Mouse (Mus musculus): ENCODE results near the gene 4930505A04Rik. TPM values are rescaled to one million over a fixed set of nuclear protein-coding genes. Genes with fewer than 3 reads are reported as not detected.
"Not testable (repeated sequence)": the region's sequence is repeated elsewhere in the genome, so short reads cannot be mapped to it uniquely, and the experiment has no call there.

4930505A04Rik gene
- polyA plus RNA-seq, 1 experiment from 2014 or later, result not detected

DNA sequence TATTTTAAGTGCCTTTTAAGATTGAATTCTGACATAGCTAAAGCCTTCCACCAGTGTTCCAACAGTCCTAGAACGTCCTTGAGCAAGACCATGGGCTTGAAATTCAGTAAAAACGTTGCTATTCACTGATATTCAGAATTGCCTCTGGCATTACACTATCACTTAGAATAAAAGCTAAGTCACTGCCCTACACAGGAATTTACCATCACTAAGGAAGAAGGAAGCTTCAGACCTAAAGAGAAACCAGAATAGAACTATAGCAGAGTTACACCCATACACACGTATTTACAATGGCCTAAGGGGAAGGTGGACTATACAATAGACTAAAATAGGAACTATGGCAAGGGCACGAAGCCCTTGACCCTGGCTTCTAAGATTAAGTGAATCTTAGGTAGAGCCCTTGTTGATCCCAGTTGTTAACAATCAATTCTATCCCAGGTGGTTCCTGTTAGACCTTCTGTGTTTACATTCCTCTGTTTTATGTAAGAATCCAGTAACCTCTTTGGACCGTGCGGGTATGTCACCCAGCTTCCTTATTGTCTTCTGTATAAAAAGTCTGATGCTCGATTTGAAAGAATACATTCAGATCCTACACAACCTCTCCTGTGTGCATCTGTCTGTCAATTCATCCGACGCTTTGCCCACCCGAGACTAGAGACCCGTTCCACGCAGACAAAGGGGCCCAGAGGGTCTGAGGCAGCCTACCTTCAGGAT is 27.3 kb downstream of the 4930505A04Rik start:
- not testable (repeated sequence) for H3K4me1 ChIP-seq; H3K4me2 ChIP-seq; H3K9ac ChIP-seq; H3K27ac ChIP-seq; H3K4me3 ChIP-seq; H3K27me3 ChIP-seq; H3K9me3 ChIP-seq; H3K36me3 ChIP-seq; ATAC-seq (ENCODE audit: borderline replicate concordance, extremely low read depth, low FRiP score, low TSS enrichment)
- 73% methylated on average over 12 of the region's 12 CpGs for WGBS

DNA sequence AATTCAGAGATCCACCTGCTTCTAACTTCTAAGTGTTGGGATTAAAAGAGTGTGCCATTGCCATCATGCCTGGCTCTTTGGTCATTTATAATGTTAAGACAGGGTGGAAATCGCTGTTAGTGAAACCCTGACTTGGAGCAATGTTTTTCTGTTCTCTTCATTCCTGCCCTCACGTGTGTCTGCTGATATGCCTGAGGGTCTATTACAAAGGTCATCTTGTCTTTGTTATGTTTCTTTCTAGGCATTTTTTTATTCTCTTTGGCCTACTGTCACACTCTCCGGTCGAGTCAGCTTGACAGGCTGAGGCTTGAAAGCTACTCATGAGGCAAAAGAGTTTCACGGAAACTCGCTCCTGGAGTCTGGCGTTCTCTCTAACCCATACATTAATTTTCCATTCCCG is 27.9 kb downstream of the 4930505A04Rik start:
- Histone ChIP-seq H3K4me3 (no peak overlapping the region), H3K9me3 (no peaks in the 10 kb centered on the region), H3K36me3 (no peaks in the 10 kb centered on the region), H3K27me3 (no peaks in the 10 kb centered on the region), H3K4me1 (no peaks in the 10 kb centered on the region), H3K9ac (no peak overlapping the region), H3K27ac (no peak overlapping the region), H3K4me2 (no peak overlapping the region)
- no peak for ATAC-seq (ENCODE audit: borderline replicate concordance, extremely low read depth, low FRiP score, low TSS enrichment)
- 81% methylated on average over 8 of the region's 8 CpGs for WGBS

DNA sequence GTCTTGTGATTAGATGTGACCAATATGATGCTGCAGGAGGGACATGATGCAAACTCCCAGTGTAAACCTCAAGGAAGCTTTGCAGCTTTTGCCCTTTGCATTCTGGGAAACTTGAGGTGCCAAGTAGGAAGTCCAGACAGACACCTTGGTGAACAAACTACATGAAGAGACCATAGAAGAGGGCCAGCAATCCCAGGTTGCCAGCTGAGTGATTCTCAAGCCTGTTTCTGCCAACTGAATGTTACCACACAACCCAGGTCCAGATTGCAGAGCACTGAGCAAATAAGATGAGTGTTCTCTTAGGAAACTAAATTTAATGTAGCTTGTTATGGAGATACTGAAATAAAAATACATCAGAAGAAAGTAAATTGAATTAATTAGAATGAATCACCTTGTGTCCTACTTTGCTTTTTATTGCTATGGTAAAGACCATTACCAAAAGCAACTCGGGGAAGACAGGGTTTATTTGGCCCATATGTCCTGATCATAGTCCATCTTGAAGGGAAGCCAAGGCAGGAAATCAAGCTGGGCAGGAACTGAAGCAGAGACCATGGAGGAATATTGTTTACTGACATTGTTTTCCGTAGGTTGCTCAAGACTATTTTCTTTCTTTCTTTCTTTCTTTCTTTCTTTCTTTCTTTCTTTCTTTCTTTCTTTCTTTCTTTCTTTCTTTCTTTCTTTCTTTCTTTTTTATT is 38.2 kb downstream of the 4930505A04Rik start:
- no peak overlapping the region for H3K9ac ChIP-seq
- H3K36me3 ChIP-seq, result no peaks in the 10 kb centered on the region
- WGBS, result 83% methylated on average over 2 of the region's 2 CpGs
- H3K27me3 ChIP-seq, result no peaks in the 10 kb centered on the region
- no peaks in the 10 kb centered on the region for H3K4me1 ChIP-seq
- H3K27ac ChIP-seq, result no peak overlapping the region
- H3K9me3 ChIP-seq, result no peaks in the 10 kb centered on the region
- no peak for ATAC-seq (ENCODE audit: borderline replicate concordance, extremely low read depth, low FRiP score, low TSS enrichment)
- no peak overlapping the region for H3K4me3 ChIP-seq
- H3K4me2 ChIP-seq, result no peak overlapping the region

DNA sequence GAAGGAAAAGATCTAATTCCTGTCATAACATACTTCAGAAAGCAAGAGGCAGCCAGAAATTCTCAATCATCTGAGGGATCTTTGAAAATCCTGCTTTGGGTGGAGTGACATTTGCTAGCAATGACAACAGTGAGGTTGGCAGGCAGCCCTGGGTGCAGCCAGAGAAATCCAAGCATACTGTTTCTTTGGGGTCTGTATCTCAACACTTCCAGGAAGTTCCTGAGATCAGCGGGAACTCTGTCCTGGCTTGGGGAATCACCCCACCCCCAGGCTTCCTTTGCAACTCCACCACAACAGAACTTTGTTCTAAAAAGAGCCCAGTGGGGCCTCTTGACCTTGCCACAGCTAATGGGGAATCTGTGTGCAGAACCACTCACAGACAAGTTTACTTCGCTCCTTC is 66.0 kb downstream of the 4930505A04Rik start:
- Histone ChIP-seq H3K4me3 (no peak overlapping the region), H3K27ac (peak overlapping the region; percentile 32), H3K9ac (no peak overlapping the region), H3K4me1 (peaks cover 20% of the 10 kb centered on the region), H3K36me3 (no peaks in the 10 kb centered on the region), H3K4me2 (no peak overlapping the region), H3K9me3 (no peaks in the 10 kb centered on the region), H3K27me3 (no peaks in the 10 kb centered on the region)
- 13% methylated on average over 2 of the region's 2 CpGs for WGBS
- no peak; the same call in 1 of the 2 replicates for ATAC-seq (ENCODE audit: borderline replicate concordance, extremely low read depth, low FRiP score, low TSS enrichment)

DNA sequence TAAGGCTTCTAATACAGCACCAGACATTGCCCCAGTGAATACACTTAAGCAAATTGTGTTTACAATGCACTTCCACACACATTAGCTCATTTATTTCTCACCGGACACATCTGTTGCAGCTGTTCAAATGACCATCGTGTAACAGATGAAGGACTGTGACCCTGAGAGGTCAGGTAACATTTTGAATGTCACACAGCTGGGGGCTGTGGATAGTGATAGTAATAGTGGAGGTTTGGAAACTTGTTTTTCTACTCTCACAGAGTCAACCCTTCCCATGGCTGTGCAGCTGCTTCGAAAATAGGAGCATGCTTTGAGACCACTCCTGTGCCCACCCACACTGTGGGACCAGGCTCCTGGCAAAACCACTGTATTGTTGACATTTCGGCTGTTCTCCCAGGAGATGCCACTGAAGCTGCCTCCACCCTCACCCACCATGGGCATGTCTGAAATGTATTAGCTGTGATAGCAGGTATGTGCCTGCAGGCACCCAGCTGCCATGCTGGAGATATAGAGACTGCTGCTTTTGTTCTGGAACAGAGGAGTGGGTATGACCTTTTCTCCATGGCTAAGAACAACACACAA is 66.9 kb downstream of the 4930505A04Rik start:
- H3K27ac ChIP-seq, result peak overlapping the region; percentile 32
- H3K4me3 ChIP-seq, result no peak overlapping the region
- peaks cover 20% of the 10 kb centered on the region for H3K4me1 ChIP-seq
- 20% methylated on average over 4 of the region's 4 CpGs for WGBS
- no peaks in the 10 kb centered on the region for H3K9me3 ChIP-seq
- H3K4me2 ChIP-seq, result no peak overlapping the region
- no peak overlapping the region for H3K9ac ChIP-seq
- ATAC-seq (ENCODE audit: borderline replicate concordance, extremely low read depth, low FRiP score, low TSS enrichment), result peak; percentile 55; the same call in 1 of the 2 replicates
- no peaks in the 10 kb centered on the region for H3K36me3 ChIP-seq
- H3K27me3 ChIP-seq, result no peaks in the 10 kb centered on the region

DNA sequence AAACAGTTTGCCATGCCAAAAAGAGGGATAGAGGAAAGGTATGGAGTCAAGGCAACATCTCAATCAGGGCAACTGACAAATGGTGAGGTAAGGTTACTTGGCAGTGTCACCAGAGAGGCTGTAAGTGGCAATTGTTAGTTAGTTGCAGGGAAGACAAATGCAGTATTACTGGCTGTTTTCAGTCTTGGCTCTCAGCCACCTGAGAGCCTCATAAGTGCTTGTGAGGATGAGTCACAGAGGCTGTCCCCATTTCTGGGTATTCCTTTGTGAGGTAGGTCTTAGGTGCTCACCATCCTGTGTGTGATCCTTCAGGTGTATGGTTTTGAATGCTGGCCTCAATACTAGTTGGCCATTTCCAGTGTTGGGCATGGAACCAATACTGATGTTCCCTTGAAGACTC is 77.3 kb downstream of the 4930505A04Rik start:
- Histone ChIP-seq H3K4me1 (no peaks in the 10 kb centered on the region), H3K4me3 (no peak overlapping the region), H3K4me2 (no peak overlapping the region), H3K9ac (no peak overlapping the region), H3K27me3 (no peaks in the 10 kb centered on the region), H3K9me3 (no peaks in the 10 kb centered on the region), H3K36me3 (no peaks in the 10 kb centered on the region), H3K27ac (no peak overlapping the region)
- ATAC-seq (ENCODE audit: borderline replicate concordance, extremely low read depth, low FRiP score, low TSS enrichment), result no peak

DNA sequence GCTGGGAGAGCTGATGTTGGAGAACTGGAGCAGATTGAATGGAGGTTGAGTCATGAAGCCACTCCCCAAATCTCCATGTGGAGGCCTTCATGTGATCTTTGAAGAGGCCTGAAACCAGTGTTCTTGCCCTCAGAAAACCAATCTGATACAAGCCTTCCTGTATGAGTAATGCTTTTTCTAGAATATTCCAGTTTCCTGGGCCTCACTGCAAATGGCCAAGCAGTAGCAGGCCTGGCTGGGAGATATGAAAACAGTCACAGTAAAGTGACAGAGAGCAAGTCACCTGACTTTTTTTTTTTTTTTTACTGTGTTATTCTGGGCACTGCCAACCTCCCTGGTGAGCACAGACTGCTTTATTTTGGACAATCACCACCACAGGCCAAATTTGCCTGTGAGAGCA is 88.6 kb downstream of the 4930505A04Rik start:
- H3K9ac ChIP-seq, result no peak overlapping the region
- no peak overlapping the region for H3K4me2 ChIP-seq
- H3K4me3 ChIP-seq, result no peak overlapping the region
- no peaks in the 10 kb centered on the region for H3K36me3 ChIP-seq
- no peak overlapping the region for H3K27ac ChIP-seq
- no peak for ATAC-seq (ENCODE audit: borderline replicate concordance, extremely low read depth, low FRiP score, low TSS enrichment)
- H3K4me1 ChIP-seq, result no peaks in the 10 kb centered on the region
- no peaks in the 10 kb centered on the region for H3K27me3 ChIP-seq
- no peaks in the 10 kb centered on the region for H3K9me3 ChIP-seq

Other genes with a start within 250 kb of the 4930505A04Rik start
- 155 and 163 TPM in 2 replicates for gene Sptbn1, start 203.7 kb downstream of the 4930505A04Rik start, polyA plus RNA-seq (2015; fragmentation: Nextera tagmentation; extraction: Ambion mirVana)
- gene Acyp2, start 177.8 kb upstream of the 4930505A04Rik start, polyA plus RNA-seq (2015; fragmentation: Nextera tagmentation; extraction: Ambion mirVana), result 30.6 and 30.7 TPM in 2 replicates